Mouse (Mus musculus): ENCODE measurements around the gene Mgst2. TPM values are rescaled to one million over a fixed set of nuclear protein-coding genes. Genes with fewer than 3 reads are reported as not detected.

Gene Mgst2
- total RNA-seq, 2 experiments from 2014 or later, result 0.33 to 0.49 TPM

GRCm38 (mm10) chr3:51651149-51651548, 9.0 kb upstream of the Mgst2 start:
- intact Hi-C loops (cut with DNase I; ENCODE audit: low total_unique reads), result loop anchor here (5.0 kb wide), 1 partner anchor 139 kb away; no protein-coding TSS in a partner anchor
- no peak for DNase-seq

- peak; percentile 84 for DNase-seq
- intact Hi-C loops (cut with DNase I; ENCODE audit: low total_unique reads), result loop anchor here (5.0 kb wide), 1 partner anchor 140 kb away; no protein-coding TSS in a partner anchor
Measured at GRCm38 (mm10) chr3:51652292-51652691, 7.9 kb upstream of the Mgst2 start.

GRCm38 (mm10) chr3:51652701-51653100, 7.5 kb upstream of the Mgst2 start:
- DNase-seq, result peak; percentile 67
- intact Hi-C loops (cut with DNase I; ENCODE audit: low total_unique reads), result loop anchor here (5.0 kb wide), 1 partner anchor 140 kb away; no protein-coding TSS in a partner anchor

- DNase-seq, result no peak
- intact Hi-C loops (cut with DNase I; ENCODE audit: low total_unique reads), result loop anchor here (5.0 kb wide), 1 partner anchor 142 kb away; no protein-coding TSS in a partner anchor
Measured at GRCm38 (mm10) chr3:51654303-51655055, 5.7 kb upstream of the Mgst2 start.

GRCm38 (mm10) chr3:51659415-51659814, 745 bp upstream of the Mgst2 start:
- intact Hi-C loops (cut with DNase I; ENCODE audit: low total_unique reads), result no loop called here
- DNase-seq, result no peak

GRCm38 (mm10) chr3:51660821-51661276, 689 bp downstream of the Mgst2 start:
- no peak for DNase-seq
- intact Hi-C loops (cut with DNase I; ENCODE audit: low total_unique reads), result no loop called here

- DNase-seq, result no peak
- intact Hi-C loops (cut with DNase I; ENCODE audit: low total_unique reads), result no loop called here
Measured at GRCm38 (mm10) chr3:51661376-51661775, 1.2 kb downstream of the Mgst2 start.

GRCm38 (mm10) chr3:51661880-51662550, 1.9 kb downstream of the Mgst2 start:
- intact Hi-C loops (cut with DNase I; ENCODE audit: low total_unique reads), result no loop called here
- DNase-seq, result no peak

- DNase-seq, result no peak
- intact Hi-C loops (cut with DNase I; ENCODE audit: low total_unique reads), result no loop called here
Measured at GRCm38 (mm10) chr3:51662557-51662956, 2.4 kb downstream of the Mgst2 start.

- intact Hi-C loops (cut with DNase I; ENCODE audit: low total_unique reads), result no loop called here
- no peak for DNase-seq
Measured at GRCm38 (mm10) chr3:51668607-51669006, 8.4 kb downstream of the Mgst2 start.

GRCm38 (mm10) chr3:51670414-51671070, 10.4 kb downstream of the Mgst2 start:
- intact Hi-C loops (cut with DNase I; ENCODE audit: low total_unique reads), result no loop called here
- no peak for DNase-seq

GRCm38 (mm10) chr3:51671071-51671469, 10.9 kb downstream of the Mgst2 start:
- intact Hi-C loops (cut with DNase I; ENCODE audit: low total_unique reads), result no loop called here
- DNase-seq, result no peak

GRCm38 (mm10) chr3:51672631-51673030, 12.5 kb downstream of the Mgst2 start:
- DNase-seq, result no peak
- intact Hi-C loops (cut with DNase I; ENCODE audit: low total_unique reads), result no loop called here

- intact Hi-C loops (cut with DNase I; ENCODE audit: low total_unique reads), result no loop called here
- DNase-seq, result peak; percentile 60
Measured at GRCm38 (mm10) chr3:51673408-51674086, 13.4 kb downstream of the Mgst2 start.

- DNase-seq, result no peak
- intact Hi-C loops (cut with DNase I; ENCODE audit: low total_unique reads), result no loop called here
Measured at GRCm38 (mm10) chr3:51674963-51675362, 14.8 kb downstream of the Mgst2 start.

- no peak for DNase-seq
- intact Hi-C loops (cut with DNase I; ENCODE audit: low total_unique reads), result no loop called here
Measured at GRCm38 (mm10) chr3:51685539-51685938, 25.4 kb downstream of the Mgst2 start.

GRCm38 (mm10) chr3:51686316-51686715, 26.2 kb downstream of the Mgst2 start:
- intact Hi-C loops (cut with DNase I; ENCODE audit: low total_unique reads), result no loop called here
- no peak for DNase-seq

- intact Hi-C loops (cut with DNase I; ENCODE audit: low total_unique reads), result no loop called here
- DNase-seq, result no peak
Measured at GRCm38 (mm10) chr3:51686791-51687190, 26.6 kb downstream of the Mgst2 start.

- intact Hi-C loops (cut with DNase I; ENCODE audit: low total_unique reads), result no loop called here
- no peak for DNase-seq
Measured at GRCm38 (mm10) chr3:51688725-51689124, 28.6 kb downstream of the Mgst2 start.

GRCm38 (mm10) chr3:51693196-51693595, 33.0 kb downstream of the Mgst2 start:
- intact Hi-C loops (cut with DNase I; ENCODE audit: low total_unique reads), result no loop called here
- no peak for DNase-seq
